Mouse (Mus musculus) limb, embryonic 11.5 days (tissue): ENCODE data around the gene Eif4ebp2. TPM values are rescaled to one million over a fixed set of nuclear protein-coding genes. Genes with fewer than 3 reads are reported as not detected.

Experiments
- ATAC-seq: fragments of 200-750 bp; cut with Nextera tagmentation; 2 replicates; pipeline ENCODE4 v1.8.0; 2017; ENCODE audit warnings: low read depth; ENCODE audit not compliant: insufficient number of reproducible peaks, low FRiP score, low TSS enrichment
- DNase-seq: peaks from one replicate; pipeline ENCODE4 v3.0.0-alpha.2; 2015; ENCODE audit warnings: low spot score
- H3K27ac ChIP-seq: fragments of 300-500 bp; sonication (generic); replicated peaks from 2 replicates; pipeline ENCODE4 v1.5.1; 2014; ENCODE audit warnings: low read depth, mild to moderate bottlenecking, low read length
- H3K27me3 ChIP-seq: fragments of 300-500 bp; sonication (generic); 2 replicates; pipeline ENCODE4 v1.6.1; 2014; ENCODE audit warnings: mild to moderate bottlenecking, low read length, mixed read lengths; ENCODE audit not compliant: control insufficient read depth, insufficient read depth
- H3K36me3 ChIP-seq: fragments of 300-500 bp; sonication (generic); 2 replicates; pipeline ENCODE4 v1.6.1; 2014; ENCODE audit warnings: mild to moderate bottlenecking, low read length, moderate library complexity, mixed read lengths; ENCODE audit not compliant: control insufficient read depth, insufficient read depth
- H3K4me1 ChIP-seq: fragments of 300-500 bp; sonication (generic); 2 replicates; pipeline ENCODE4 v1.6.1; 2014; ENCODE audit warnings: low read length, mixed read lengths; ENCODE audit not compliant: control insufficient read depth, insufficient read depth
- H3K4me2 ChIP-seq: fragments of 300-500 bp; sonication (generic); 2 replicates; pipeline ENCODE4 v1.6.1; 2014; ENCODE audit warnings: low read depth, mild to moderate bottlenecking, moderate library complexity; ENCODE audit not compliant: severe bottlenecking
- H3K4me3 ChIP-seq: fragments of 300-500 bp; sonication (generic); 2 replicates; pipeline ENCODE4 v1.5.1; 2014; ENCODE audit warnings: low read depth, low read length
- H3K9ac ChIP-seq: fragments of 300-500 bp; sonication (generic); 2 replicates; pipeline ENCODE4 v1.6.1; 2014; ENCODE audit warnings: mild to moderate bottlenecking, low read length
- H3K9me3 ChIP-seq: fragments of 300-500 bp; sonication (generic); 2 replicates; pipeline ENCODE4 v1.6.1; 2016; ENCODE audit warnings: low read length; ENCODE audit not compliant: control insufficient read depth
- WGBS: fragments of 180-500 bp; shearing (Covaris S2); extraction: QIAGEN DNeasy Blood & Tissue Kit; methylation state at CpG from one replicate; pipeline ENCODE4 v1.1.7; 2014; 5-methylcytosine and 5-hydroxymethylcytosine counted together
- polyA plus RNA-seq: library from polyadenylated mRNA; unstranded; fragments of >200 nt; fragmentation: Nextera tagmentation; extraction: Ambion mirVana; gene quantifications from 2 replicates; pipeline ENCODE4 v1.2.1, GENCODE M21; 2014

The Eif4ebp2 gene
- polyA plus RNA-seq, 1 experiment from 2014 or later: 28.5 TPM

DNA sequence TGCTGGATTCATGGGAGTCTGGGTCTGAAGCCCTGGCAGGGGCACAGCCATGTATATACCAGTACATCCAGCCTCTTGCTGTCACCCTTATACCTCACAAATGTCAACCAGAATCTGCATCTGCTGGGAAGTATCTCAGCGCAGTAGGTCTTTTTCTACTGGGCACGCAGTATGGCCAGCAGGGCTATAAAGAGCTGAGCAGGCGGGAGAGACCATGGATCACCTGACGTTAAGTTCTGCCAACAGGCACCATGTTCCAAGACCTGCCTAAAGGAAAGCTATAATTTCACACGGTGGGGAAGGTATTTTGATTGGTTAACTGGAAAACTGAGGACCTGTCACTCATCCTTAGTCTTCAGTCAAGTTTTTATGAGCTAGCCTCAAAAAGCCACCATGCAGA lies 23.4 kb downstream of the Eif4ebp2 start:
- Histone ChIP-seq H3K36me3 (peaks cover 19% of the 10 kb centered on the region), H3K9ac (no peak overlapping the region), H3K4me2 (no peak overlapping the region), H3K27me3 (no peaks in the 10 kb centered on the region), H3K27ac (no peak overlapping the region), H3K9me3 (no peaks in the 10 kb centered on the region), H3K4me3 (no peak overlapping the region), H3K4me1 (no peaks in the 10 kb centered on the region)
- WGBS: 92% methylated on average over 5 of the region's 5 CpGs
- DNase-seq: no peak
- ATAC-seq: no peak

DNA sequence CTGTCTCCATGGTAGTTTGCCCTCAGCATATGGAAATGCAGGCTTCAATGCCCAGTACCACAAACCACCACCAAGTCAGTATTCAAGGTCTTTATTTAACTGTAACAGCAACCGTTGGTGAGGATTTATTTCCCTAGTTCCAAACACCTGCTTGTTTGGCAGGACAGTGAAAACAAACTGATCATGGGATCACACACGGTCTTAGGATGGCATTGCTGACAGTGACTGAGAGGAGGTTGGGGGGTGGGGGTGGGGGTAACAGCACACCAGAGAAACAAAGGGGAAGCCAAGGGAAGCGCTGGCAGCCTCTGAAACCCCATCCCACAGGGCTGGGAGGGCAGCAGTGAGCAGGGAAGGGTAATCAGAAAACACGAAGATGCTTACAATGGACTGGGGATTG lies 24.0 kb downstream of the Eif4ebp2 start:
- ATAC-seq: no peak
- no peaks in the 10 kb centered on the region for H3K9me3 ChIP-seq
- DNase-seq: no peak
- no peak overlapping the region for H3K9ac ChIP-seq
- no peak overlapping the region for H3K4me3 ChIP-seq
- peaks cover 17% of the 10 kb centered on the region for H3K36me3 ChIP-seq
- no peaks in the 10 kb centered on the region for H3K27me3 ChIP-seq
- H3K4me1 ChIP-seq: no peaks in the 10 kb centered on the region
- no peak overlapping the region for H3K27ac ChIP-seq
- no peak overlapping the region for H3K4me2 ChIP-seq
- 63% methylated on average over 4 of the region's 4 CpGs for WGBS

DNA sequence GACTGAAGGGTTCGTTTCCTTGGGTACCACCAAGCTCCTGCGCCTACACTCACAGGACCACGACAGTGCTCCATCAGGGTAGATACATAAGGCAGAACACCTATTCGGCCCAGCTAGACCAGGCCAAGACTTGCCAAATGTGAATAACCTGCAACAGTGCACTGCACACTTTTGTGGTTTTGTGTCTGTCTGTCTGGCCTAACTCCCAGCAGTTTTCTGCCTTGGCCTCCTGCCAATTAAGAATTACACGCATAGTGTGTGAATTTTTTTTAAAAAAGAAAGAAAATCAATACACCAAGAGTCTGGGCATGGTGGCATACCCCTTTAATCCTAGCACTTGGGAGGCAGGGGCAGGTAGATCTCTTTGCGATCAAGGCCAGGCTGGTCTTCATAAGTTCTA lies 24.5 kb downstream of the Eif4ebp2 start:
- 93% methylated on average over 6 of the region's 6 CpGs for WGBS

DNA sequence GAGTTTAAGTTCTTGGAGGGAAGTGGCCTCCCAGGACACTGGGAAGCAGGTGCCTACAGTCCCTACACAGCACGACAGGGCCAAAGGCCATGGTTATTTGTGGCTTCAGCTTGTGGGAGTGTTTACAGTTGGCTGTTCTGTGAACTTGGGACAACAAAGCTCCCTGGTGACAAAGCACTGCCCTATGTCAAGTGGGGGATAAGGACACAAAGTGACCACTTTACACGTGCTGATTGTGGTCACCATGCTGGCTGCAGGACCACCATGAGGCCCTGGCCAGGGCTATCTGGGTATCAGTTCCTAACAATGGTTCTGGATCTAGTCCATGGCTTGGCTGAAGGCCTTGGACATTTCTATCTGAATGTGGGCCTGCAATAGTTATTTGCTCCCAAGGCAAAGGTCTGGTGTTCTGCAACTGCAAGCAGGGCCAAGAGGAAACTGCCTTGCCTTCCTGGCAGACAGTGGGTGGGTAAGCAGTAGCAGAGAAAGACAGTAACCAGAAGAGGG lies 26.2 kb downstream of the Eif4ebp2 start:
- Histone ChIP-seq H3K4me3 (no peak overlapping the region), H3K9me3 (no peaks in the 10 kb centered on the region), H3K36me3 (peaks cover 9% of the 10 kb centered on the region), H3K9ac (no peak overlapping the region), H3K27ac (no peak overlapping the region), H3K27me3 (no peaks in the 10 kb centered on the region), H3K4me2 (no peak overlapping the region), H3K4me1 (no peaks in the 10 kb centered on the region)
- DNase-seq (no peak), ATAC-seq (no peak)
- WGBS: 55% methylated on average over 2 of the region's 2 CpGs

More for the DNA sequence above, 24.5 kb downstream of the Eif4ebp2 start:
- Histone ChIP-seq H3K27me3 (no peaks in the 10 kb centered on the region), H3K36me3 (peaks cover 13% of the 10 kb centered on the region), H3K4me2 (no peak overlapping the region), H3K27ac (no peak overlapping the region), H3K4me1 (no peaks in the 10 kb centered on the region), H3K9me3 (no peaks in the 10 kb centered on the region), H3K4me3 (no peak overlapping the region), H3K9ac (no peak overlapping the region)
- ATAC-seq (no peak), DNase-seq (no peak)

DNA sequence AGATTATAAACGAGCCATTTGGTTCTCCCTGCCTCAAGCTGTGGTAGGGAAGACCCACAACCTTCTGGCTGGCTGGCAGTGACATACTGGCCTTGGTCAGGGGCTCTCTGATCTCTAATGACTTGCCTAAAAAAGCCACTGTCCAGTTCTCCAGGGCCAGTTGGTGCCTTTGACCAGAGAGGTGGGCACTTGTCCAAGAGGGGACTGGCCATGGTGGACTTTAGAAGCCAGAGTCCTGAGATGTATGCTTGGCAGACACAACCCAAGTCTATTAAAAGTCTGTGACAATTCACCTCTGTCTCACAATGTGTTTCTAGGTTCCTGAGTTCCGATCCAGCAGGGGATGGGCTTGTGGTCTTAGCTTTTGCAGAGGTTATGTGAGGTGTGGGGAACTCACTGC lies 27.4 kb downstream of the Eif4ebp2 start:
- no peak overlapping the region for H3K9ac ChIP-seq
- WGBS: 78% methylated on average over 2 of the region's 2 CpGs
- no peak for DNase-seq
- H3K27ac ChIP-seq: no peak overlapping the region
- H3K4me3 ChIP-seq: no peak overlapping the region
- H3K4me1 ChIP-seq: no peaks in the 10 kb centered on the region
- H3K36me3 ChIP-seq: peaks cover 5% of the 10 kb centered on the region; the same call in 1 of the 2 replicates
- no peaks in the 10 kb centered on the region for H3K9me3 ChIP-seq
- H3K27me3 ChIP-seq: peaks cover 2% of the 10 kb centered on the region; the same call in 1 of the 2 replicates
- no peak for ATAC-seq
- H3K4me2 ChIP-seq: no peak overlapping the region

DNA sequence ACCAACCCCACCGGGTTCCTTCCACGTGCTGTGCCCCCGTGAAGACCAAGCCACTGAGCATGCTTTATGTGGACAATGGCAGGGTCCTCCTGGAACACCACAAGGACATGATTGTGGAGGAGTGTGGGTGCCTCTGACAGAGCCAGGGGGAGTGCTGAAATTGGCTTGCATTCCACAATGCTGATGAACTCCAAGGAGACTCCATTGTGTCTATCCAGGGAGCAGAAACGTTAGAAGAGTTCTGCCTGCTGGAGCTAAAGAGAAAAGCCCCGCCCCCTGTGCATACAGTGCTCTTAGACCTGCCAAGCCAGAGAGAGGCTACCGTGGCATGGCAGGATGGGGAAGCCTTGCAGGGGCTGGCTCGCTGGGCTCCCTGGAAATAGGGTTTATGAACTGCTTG lies 28.0 kb downstream of the Eif4ebp2 start:
- ATAC-seq (no peak), DNase-seq (no peak)
- H3K4me3 ChIP-seq: no peak overlapping the region
- peaks cover 6% of the 10 kb centered on the region for H3K27me3 ChIP-seq
- H3K4me1 ChIP-seq: no peaks in the 10 kb centered on the region
- H3K9me3 ChIP-seq: no peaks in the 10 kb centered on the region
- 60% methylated on average over 7 of the region's 7 CpGs for WGBS
- H3K36me3 ChIP-seq: peaks cover 2% of the 10 kb centered on the region; the same call in 1 of the 2 replicates
- H3K27ac ChIP-seq: no peak overlapping the region
- H3K9ac ChIP-seq: no peak overlapping the region
- H3K4me2 ChIP-seq: no peak overlapping the region

DNA sequence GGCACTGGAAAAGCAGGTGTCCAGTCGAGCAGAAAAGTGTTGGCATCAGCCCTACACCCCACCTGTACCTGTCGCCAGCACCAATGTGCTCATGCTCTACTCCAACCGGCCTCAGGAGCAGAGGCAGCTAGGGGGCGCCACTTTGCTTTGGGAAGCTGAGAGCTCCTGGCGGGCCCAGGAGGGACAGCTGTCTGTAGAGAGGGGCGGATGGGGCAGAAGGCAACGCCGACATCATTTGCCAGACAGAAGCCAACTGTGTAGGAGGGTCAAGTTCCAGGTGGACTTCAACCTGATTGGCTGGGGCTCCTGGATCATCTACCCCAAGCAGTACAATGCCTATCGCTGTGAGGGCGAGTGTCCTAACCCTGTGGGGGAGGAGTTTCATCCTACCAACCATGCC lies 29.2 kb downstream of the Eif4ebp2 start:
- Histone ChIP-seq H3K27me3 (peaks cover 18% of the 10 kb centered on the region), H3K36me3 (0 out of 2 replicates have a peak, but pooled peaks cover under 1% of the 10 kb centered on the region), H3K4me2 (no peak overlapping the region), H3K9ac (no peak overlapping the region), H3K4me3 (no peak overlapping the region), H3K27ac (no peak overlapping the region), H3K4me1 (peaks cover 7% of the 10 kb centered on the region; the same call in 1 of the 2 replicates), H3K9me3 (no peaks in the 10 kb centered on the region)
- DNase-seq: no peak
- no peak for ATAC-seq
- 61% methylated on average over 10 of the region's 10 CpGs for WGBS

DNA sequence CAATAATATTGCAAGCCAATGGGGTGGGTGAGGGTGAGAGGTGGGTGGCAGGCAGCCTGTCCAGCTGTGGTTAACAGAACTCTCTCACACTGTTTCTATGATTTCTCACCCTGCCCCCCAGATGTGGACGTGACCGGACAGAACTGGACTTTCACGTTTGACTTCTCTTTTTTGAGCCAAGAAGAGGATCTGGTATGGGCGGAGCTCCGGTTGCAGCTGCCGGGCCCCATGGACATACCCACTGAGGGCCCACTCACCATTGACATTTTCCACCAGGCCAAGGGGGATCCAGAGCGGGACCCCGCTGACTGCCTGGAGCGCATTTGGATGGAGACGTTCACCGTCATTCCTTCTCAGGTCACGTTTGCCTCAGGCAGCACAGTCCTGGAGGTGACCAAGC lies 29.6 kb downstream of the Eif4ebp2 start:
- 84% methylated on average over 12 of the region's 12 CpGs for WGBS
- Histone ChIP-seq H3K4me3 (no peak overlapping the region), H3K36me3 (no peaks in the 10 kb centered on the region), H3K9ac (no peak overlapping the region), H3K4me2 (no peak overlapping the region), H3K27me3 (peaks cover 22% of the 10 kb centered on the region), H3K27ac (no peak overlapping the region), H3K9me3 (no peaks in the 10 kb centered on the region), H3K4me1 (peaks cover 8% of the 10 kb centered on the region; the same call in 1 of the 2 replicates)
- ATAC-seq (no peak), DNase-seq (no peak)

DNA sequence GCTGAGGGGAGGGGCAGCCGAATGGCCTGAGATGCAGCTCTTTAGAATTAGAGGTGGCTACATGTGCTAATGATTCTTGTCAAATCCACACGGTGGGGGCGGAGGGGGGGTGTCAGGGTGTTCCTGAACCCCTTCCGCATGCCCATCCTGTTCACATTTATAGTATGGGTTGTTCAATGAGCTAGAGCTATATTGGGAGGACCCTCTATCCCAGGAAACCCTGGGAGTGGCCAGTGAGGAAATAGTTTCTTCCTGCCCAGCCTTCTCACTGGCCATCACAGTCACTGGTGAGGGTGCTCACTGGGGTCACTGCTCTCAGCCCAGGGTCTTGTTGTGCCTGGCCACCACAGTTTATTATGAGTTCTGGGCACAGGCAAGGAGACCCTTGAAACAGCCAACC lies 32.5 kb downstream of the Eif4ebp2 start:
- Histone ChIP-seq H3K27ac (no peak overlapping the region), H3K36me3 (no peaks in the 10 kb centered on the region), H3K4me3 (no peak overlapping the region), H3K27me3 (peaks cover 39% of the 10 kb centered on the region), H3K9ac (no peak overlapping the region), H3K4me2 (no peak overlapping the region), H3K9me3 (no peaks in the 10 kb centered on the region), H3K4me1 (peaks cover 8% of the 10 kb centered on the region; the same call in 1 of the 2 replicates)
- WGBS: 68% methylated on average over 4 of the region's 4 CpGs
- no peak for ATAC-seq
- no peak for DNase-seq
